Mouse (Mus musculus) ES-Bruce4 (cell line): ENCODE measurements around the gene Ap5s1. TPM values are rescaled to one million over a fixed set of nuclear protein-coding genes. Genes with fewer than 3 reads are reported as not detected.
A peak's percentile ranks its signal among the peaks of the same experiment; 100 is the strongest.

Experiments used
- H3K27ac ChIP-seq: 2 replicates; pipeline ENCODE4 v1.5.1; 2012; ENCODE audit warnings: low read length, inconsistent platforms; ENCODE audit not compliant: insufficient read depth
- H3K27me3 ChIP-seq: 2 replicates; pipeline ENCODE4 v1.6.1; 2012; ENCODE audit warnings: mild to moderate bottlenecking, low read length, inconsistent platforms; ENCODE audit not compliant: control insufficient read depth, poor library complexity, insufficient read depth, severe bottlenecking
- H3K36me3 ChIP-seq: 2 replicates; pipeline ENCODE4 v1.6.1; 2012; ENCODE audit warnings: inconsistent platforms, mild to moderate bottlenecking, low read length, moderate library complexity; ENCODE audit not compliant: control insufficient read depth, poor library complexity, insufficient read depth, severe bottlenecking
- H3K4me1 ChIP-seq: one replicate; pipeline ENCODE4 v1.8.1; 2011; ENCODE audit warnings: low read length; ENCODE audit not compliant: control insufficient read depth, insufficient read depth
- H3K4me3 ChIP-seq: 2 replicates; pipeline ENCODE4 v1.5.1; 2011; ENCODE audit warnings: low read depth, mild to moderate bottlenecking, low read length
- H3K9ac ChIP-seq: 2 replicates; pipeline ENCODE4 v1.6.1; 2012; ENCODE audit warnings: low read depth, mild to moderate bottlenecking, inconsistent platforms; ENCODE audit not compliant: poor library complexity, severe bottlenecking
- H3K9me3 ChIP-seq: replicated peaks from 2 replicates; pipeline ENCODE4 v1.6.1; 2012; ENCODE audit warnings: mild to moderate bottlenecking, low read length, inconsistent platforms; ENCODE audit not compliant: control insufficient read depth, poor library complexity, insufficient read depth, severe bottlenecking
- CTCF ChIP-seq: IDR thresholded peaks from one replicate; pipeline ENCODE4 v1.8.1; 2011; ENCODE audit warnings: low read depth, low read length
- EP300 ChIP-seq: IDR thresholded peaks from 2 replicates; pipeline ENCODE4 v1.6.1; 2011; ENCODE audit warnings: low read depth, low read length; ENCODE audit not compliant: insufficient read depth
- POLR2A ChIP-seq: IDR thresholded peaks from one replicate; pipeline ENCODE4 v1.8.1; 2011; ENCODE audit warnings: low read length; ENCODE audit not compliant: insufficient read depth
- polyA plus RNA-seq: library from polyadenylated mRNA; stranded (reverse); fragments of >200 nt; gene quantifications from 2 replicates; pipeline ENCODE4 v1.2.4, GENCODE M21; 2011; ENCODE audit warnings: low read depth; ENCODE audit not compliant: missing spikeins, insufficient read depth, insufficient read length

The Ap5s1 gene
- polyA plus RNA-seq, 1 experiment: 8.5 TPM

- Histone ChIP-seq H3K27me3 (no peaks in the 10 kb centered on the region), H3K4me3 (peak within 1 kb of the TSS; percentile 92), H3K27ac (no peak within 1 kb of the TSS), H3K36me3 (no peaks in the 10 kb centered on the region), H3K9ac (peak within 1 kb of the TSS; percentile 80), H3K9me3 (no peaks in the 10 kb centered on the region), H3K4me1 (peaks cover 4% of the 10 kb centered on the region)
- peak; percentile 29 for TF ChIP-seq CTCF
- TF ChIP-seq EP300: 0 out of 2 replicates have a peak, but pooled peaks have one; percentile 16
- no peak for TF ChIP-seq POLR2A
These were observed 26.8 kb upstream of the Ap5s1 start, which contains the start of gene Cenpb for GRCm38 (mm10) chr2:131179990-131180587. Gene Cenpb, minus strand, starts transcription at chr2:131180067.

DNA sequence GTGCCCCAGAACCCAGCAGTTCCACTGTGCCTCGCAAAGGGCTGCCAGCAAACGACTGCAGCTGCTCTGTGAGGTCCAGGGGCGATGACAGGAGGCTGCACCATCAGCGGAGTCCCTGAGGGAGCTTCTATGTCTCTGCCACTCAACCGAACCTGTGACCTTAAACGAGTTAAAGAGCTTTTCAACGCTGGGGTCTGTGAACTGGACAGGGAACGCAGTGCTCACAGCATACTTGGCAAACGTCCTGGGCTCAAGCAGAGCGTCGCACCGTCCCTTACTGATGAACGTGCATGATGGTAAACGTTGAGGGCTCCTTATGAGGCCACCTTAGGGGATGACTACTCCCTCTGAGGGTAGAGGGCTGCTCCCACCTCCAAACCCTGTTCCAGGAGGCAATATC lies 20.5 kb upstream of the Ap5s1 start:
- no peaks in the 10 kb centered on the region for H3K9me3 ChIP-seq
- TF ChIP-seq EP300 (no peak), POLR2A (no peak), CTCF (no peak)
- peaks cover 3% of the 10 kb centered on the region for H3K4me1 ChIP-seq
- H3K4me3 ChIP-seq: peak overlapping the region; percentile 36
- H3K27me3 ChIP-seq: no peaks in the 10 kb centered on the region
- no peaks in the 10 kb centered on the region for H3K36me3 ChIP-seq
- 0 out of 2 replicates have a peak overlapping the region, but pooled peaks have one; percentile 76 for H3K9ac ChIP-seq
- H3K27ac ChIP-seq: no peak overlapping the region

DNA sequence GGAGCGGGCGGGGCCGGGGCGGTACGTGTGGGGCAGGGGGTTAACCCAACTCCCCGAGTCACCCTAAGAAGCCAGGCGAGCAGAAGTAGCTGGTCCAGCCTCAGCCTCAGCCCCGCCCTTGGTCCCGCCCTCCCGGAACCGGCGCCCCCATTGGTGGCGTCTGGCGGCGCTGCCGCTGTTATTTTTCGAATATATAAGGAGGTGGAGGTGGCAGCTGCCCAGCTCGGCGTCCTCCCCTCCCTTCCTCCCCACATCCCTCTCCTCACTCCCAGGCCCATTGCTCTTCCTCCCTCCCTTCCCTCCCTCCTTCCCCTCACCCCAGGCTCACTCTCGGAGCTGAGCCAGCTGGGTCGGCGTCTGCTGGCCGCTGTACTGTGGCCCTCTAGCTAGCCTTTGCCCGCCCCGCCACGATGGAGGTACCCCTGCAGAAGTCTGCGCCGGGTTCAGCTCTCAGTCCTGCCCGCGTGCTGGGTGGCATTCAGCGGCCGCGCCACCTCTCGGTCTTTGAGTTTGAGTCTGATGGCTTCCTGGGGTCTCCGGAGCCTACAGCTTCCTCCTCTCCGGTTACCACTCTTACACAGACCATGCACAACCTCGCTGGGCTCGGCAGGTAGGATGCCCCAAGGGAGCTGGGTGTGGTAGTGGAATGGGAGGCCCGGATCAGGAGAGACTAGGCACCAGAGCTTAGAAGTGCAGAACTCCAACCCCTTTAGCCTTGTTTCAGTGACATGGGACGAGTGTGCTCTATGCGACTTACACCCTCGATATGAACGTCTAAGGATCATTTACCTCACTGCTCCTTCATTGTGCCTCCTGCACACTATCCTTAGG lies 19.9 kb upstream of the Ap5s1 start, which contains the start of the genes Cdc25b and Spef1:
Cdc25b (plus strand) TSS at position 179 of the 831 bp plus-strand sequence.
Spef1 (minus strand) TSS at position 512 of the 831 bp plus-strand sequence.
- TF ChIP-seq POLR2A: no peak
- TF ChIP-seq EP300: no peak
- no peak for TF ChIP-seq CTCF
- peaks cover 3% of the 10 kb centered on the region for H3K4me1 ChIP-seq
- no peaks in the 10 kb centered on the region for H3K9me3 ChIP-seq
- H3K27ac ChIP-seq: no peak within 1 kb of the TSS
- peak within 1 kb of the TSS; percentile 90 for H3K4me3 ChIP-seq
- no peaks in the 10 kb centered on the region for H3K27me3 ChIP-seq
- H3K9ac ChIP-seq: peak within 1 kb of the TSS; percentile 76
- no peaks in the 10 kb centered on the region for H3K36me3 ChIP-seq

- H3K4me1 ChIP-seq: peaks cover 3% of the 10 kb centered on the region
- no peaks in the 10 kb centered on the region for H3K27me3 ChIP-seq
- no peak for TF ChIP-seq CTCF
- no peak overlapping the region for H3K27ac ChIP-seq
- H3K9me3 ChIP-seq: no peaks in the 10 kb centered on the region
- no peaks in the 10 kb centered on the region for H3K36me3 ChIP-seq
- peak overlapping the region; percentile 90 for H3K4me3 ChIP-seq
- H3K9ac ChIP-seq: peak overlapping the region; percentile 76
These were observed 19.3 kb upstream of the Ap5s1 start for GRCm38 (mm10) chr2:131187602-131187922.

DNA sequence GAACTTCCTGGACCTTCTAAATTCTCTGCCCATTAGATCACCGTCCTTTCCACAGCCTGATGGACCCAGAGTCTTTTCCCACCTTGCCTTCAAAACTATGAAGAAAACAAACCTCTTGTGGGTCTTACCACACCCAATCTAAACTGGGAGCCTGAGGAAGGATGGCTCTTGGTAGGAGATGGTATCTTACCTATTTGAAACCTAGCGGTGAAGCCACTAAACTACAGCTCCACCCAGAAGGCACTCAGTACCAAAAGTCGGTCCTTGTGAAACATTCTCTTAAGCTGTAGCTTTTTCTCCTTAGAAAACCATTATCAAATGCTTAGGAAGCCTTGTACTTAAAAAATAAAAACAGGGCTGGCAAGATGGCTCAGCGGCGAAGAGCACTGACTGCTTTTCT lies 18.6 kb upstream of the Ap5s1 start:
- H3K4me3 ChIP-seq: no peak overlapping the region
- TF ChIP-seq EP300 (no peak), CTCF (no peak), POLR2A (no peak)
- no peak overlapping the region for H3K9ac ChIP-seq
- H3K27ac ChIP-seq: no peak overlapping the region
- H3K36me3 ChIP-seq: no peaks in the 10 kb centered on the region
- H3K4me1 ChIP-seq: peaks cover 3% of the 10 kb centered on the region
- no peaks in the 10 kb centered on the region for H3K27me3 ChIP-seq
- H3K9me3 ChIP-seq: no peaks in the 10 kb centered on the region
